Mouse (Mus musculus) limb, embryonic 14.5 days (tissue): ENCODE measurements at regions not wholly inside any gene's neighbourhood (a gene's known extent, or its start where the extent isn't known, plus 50 kb on each side); places are given as distances from the start of the nearest gene placed in this dataset.
A peak's percentile ranks its signal among the peaks of the same experiment; 100 is the strongest.
"Not testable (repeated sequence)": the region's sequence is repeated elsewhere in the genome, so short reads cannot be mapped to it uniquely, and the experiment has no call there.

ENCODE experiments used
- ATAC-seq: fragments of 200-750 bp; cut with Nextera tagmentation; 2 replicates; pipeline ENCODE4 v1.8.0; 2017; ENCODE audit warnings: low read depth, moderate number of reproducible peaks, moderate TSS enrichment; ENCODE audit not compliant: low FRiP score
- DNase-seq: peaks from one replicate; pipeline ENCODE4 v3.0.0-alpha.2; 2015; ENCODE audit warnings: low spot score
- H3K27ac ChIP-seq: fragments of 300-500 bp; sonication (generic); replicated peaks from 2 replicates; pipeline ENCODE4 v1.5.1; 2014; ENCODE audit warnings: low read depth, mild to moderate bottlenecking, low read length, moderate library complexity, mixed read lengths
- H3K27me3 ChIP-seq: fragments of 300-500 bp; sonication (generic); 2 replicates; pipeline ENCODE4 v1.6.1; 2014; ENCODE audit warnings: low read length, mixed read lengths; ENCODE audit not compliant: control insufficient read depth, insufficient read depth
- H3K36me3 ChIP-seq: fragments of 300-500 bp; sonication (generic); 2 replicates; pipeline ENCODE4 v1.6.1; 2014; ENCODE audit warnings: mild to moderate bottlenecking, low read length, moderate library complexity, mixed read lengths; ENCODE audit not compliant: control insufficient read depth, insufficient read depth
- H3K4me1 ChIP-seq: fragments of 300-500 bp; sonication (generic); 2 replicates; pipeline ENCODE4 v1.6.1; 2014; ENCODE audit warnings: antibody characterized with exemption, low read length, mixed read lengths; ENCODE audit not compliant: control insufficient read depth, insufficient read depth
- H3K4me2 ChIP-seq: fragments of 300-500 bp; sonication (generic); replicated peaks from 2 replicates; pipeline ENCODE4 v1.6.1; 2014; ENCODE audit warnings: low read depth, mild to moderate bottlenecking, low read length, moderate library complexity; ENCODE audit not compliant: severe bottlenecking
- H3K4me3 ChIP-seq: fragments of 300-500 bp; sonication (generic); replicated peaks from 2 replicates; pipeline ENCODE4 v1.5.1; 2014; ENCODE audit warnings: low read length
- H3K9ac ChIP-seq: fragments of 300-500 bp; sonication (generic); 2 replicates; pipeline ENCODE4 v1.6.1; 2014; ENCODE audit warnings: mild to moderate bottlenecking, low read depth, low read length, moderate library complexity; ENCODE audit not compliant: severe bottlenecking
- H3K9me3 ChIP-seq: fragments of 300-500 bp; sonication (generic); 2 replicates; pipeline ENCODE4 v1.6.1; 2016; ENCODE audit warnings: low read length; ENCODE audit not compliant: control insufficient read depth
- POLR2A ChIP-seq: fragments of 200-500 bp; IDR thresholded peaks from 2 replicates; pipeline ENCODE4 v1.8.0; 2012; ENCODE audit warnings: inconsistent platforms, mild to moderate bottlenecking, moderate library complexity, borderline replicate concordance; ENCODE audit not compliant: insufficient read depth, insufficient read length; ENCODE audit errors: extremely low read depth
- WGBS: fragments of 180-500 bp; shearing (Covaris S2); extraction: QIAGEN DNeasy Blood & Tissue Kit; methylation state at CpG from one replicate; pipeline ENCODE4 v1.1.7; 2014; 5-methylcytosine and 5-hydroxymethylcytosine counted together

GRCm38 (mm10) chr15:5991351-5992065 is 308.1 kb upstream of the Dab2 start:
- Histone ChIP-seq H3K27ac (no peak overlapping the region), H3K9ac (no peak overlapping the region), H3K4me3 (no peak overlapping the region), H3K4me1 (no peaks in the 10 kb centered on the region), H3K36me3 (no peaks in the 10 kb centered on the region), H3K4me2 (no peak overlapping the region), H3K27me3 (no peaks in the 10 kb centered on the region), H3K9me3 (no peaks in the 10 kb centered on the region)
- 68% methylated on average over 5 of the region's 5 CpGs for WGBS
- no peak for TF ChIP-seq POLR2A
- DNase-seq (no peak), ATAC-seq (no peak)

GRCm38 (mm10) chr15:5992146-5992545 is 307.4 kb upstream of the Dab2 start:
- H3K27me3 ChIP-seq, H3K9me3 ChIP-seq, H3K36me3 ChIP-seq, H3K9ac ChIP-seq, DNase-seq, H3K4me2 ChIP-seq, H3K4me3 ChIP-seq, H3K4me1 ChIP-seq, ATAC-seq, H3K27ac ChIP-seq: not testable (repeated sequence)
- WGBS, result 100% methylated on average over 1 of the region's 1 CpGs

GRCm38 (mm10) chr15:6000816-6001215 is 298.8 kb upstream of the Dab2 start:
- WGBS, result 81% methylated on average over 1 of the region's 1 CpGs

GRCm38 (mm10) chr15:6001394-6001793 is 298.2 kb upstream of the Dab2 start:
- no peak for TF ChIP-seq POLR2A

More at GRCm38 (mm10) chr15:6000816-6001215, 298.8 kb upstream of the Dab2 start:
- no peaks in the 10 kb centered on the region for H3K9me3 ChIP-seq
- no peak overlapping the region for H3K9ac ChIP-seq
- H3K4me2 ChIP-seq, result no peak overlapping the region
- no peak for TF ChIP-seq POLR2A
- H3K36me3 ChIP-seq, result no peaks in the 10 kb centered on the region
- no peaks in the 10 kb centered on the region for H3K4me1 ChIP-seq
- no peak overlapping the region for H3K4me3 ChIP-seq
- ATAC-seq, result no peak
- H3K27me3 ChIP-seq, result no peaks in the 10 kb centered on the region
- H3K27ac ChIP-seq, result no peak overlapping the region
- DNase-seq, result no peak

GRCm38 (mm10) chr15:6014982-6015381 is 284.6 kb upstream of the Dab2 start:
- no peak for TF ChIP-seq POLR2A

More at GRCm38 (mm10) chr15:6001394-6001793, 298.2 kb upstream of the Dab2 start:
- Histone ChIP-seq H3K4me2 (no peak overlapping the region), H3K9me3 (no peaks in the 10 kb centered on the region), H3K4me3 (no peak overlapping the region), H3K36me3 (no peaks in the 10 kb centered on the region), H3K27me3 (no peaks in the 10 kb centered on the region), H3K27ac (no peak overlapping the region), H3K9ac (no peak overlapping the region), H3K4me1 (no peaks in the 10 kb centered on the region)
- ATAC-seq (peak; percentile 19; the same call in 1 of the 2 replicates), DNase-seq (peak; percentile 14)
- 97% methylated on average over 1 of the region's 1 CpGs for WGBS

GRCm38 (mm10) chr15:6016637-6017049 is 282.9 kb upstream of the Dab2 start:
- no peak overlapping the region for H3K4me3 ChIP-seq
- no peak overlapping the region for H3K27ac ChIP-seq
- WGBS, result 52% methylated on average over 5 of the region's 5 CpGs
- no peaks in the 10 kb centered on the region for H3K4me1 ChIP-seq
- ATAC-seq, result no peak
- H3K9me3 ChIP-seq, result no peaks in the 10 kb centered on the region
- H3K4me2 ChIP-seq, result no peak overlapping the region
- no peak for DNase-seq
- TF ChIP-seq POLR2A, result no peak
- no peak overlapping the region for H3K9ac ChIP-seq
- H3K36me3 ChIP-seq, result no peaks in the 10 kb centered on the region
- H3K27me3 ChIP-seq, result no peaks in the 10 kb centered on the region

More at GRCm38 (mm10) chr15:6014982-6015381, 284.6 kb upstream of the Dab2 start:
- Histone ChIP-seq H3K9ac (no peak overlapping the region), H3K9me3 (peaks cover 2% of the 10 kb centered on the region; the same call in 1 of the 2 replicates), H3K4me3 (no peak overlapping the region), H3K27me3 (no peaks in the 10 kb centered on the region), H3K4me1 (no peaks in the 10 kb centered on the region), H3K36me3 (no peaks in the 10 kb centered on the region), H3K4me2 (no peak overlapping the region), H3K27ac (no peak overlapping the region)
- 76% methylated on average over 1 of the region's 1 CpGs for WGBS
- DNase-seq (no peak), ATAC-seq (no peak)
